Mouse (Mus musculus) myocyte (in vitro differentiated cells): ENCODE data around the gene Slc41a2. TPM values are rescaled to one million over a fixed set of nuclear protein-coding genes. Genes with fewer than 3 reads are reported as not detected.

ENCODE experiments used
- H3K27me3 ChIP-seq: one replicate; pipeline ENCODE4 v1.6.1; 2011; ENCODE audit not compliant: control insufficient read depth, insufficient read depth, insufficient read length
- H3K36me3 ChIP-seq: one replicate; pipeline ENCODE4 v1.6.1; 2011; ENCODE audit not compliant: control insufficient read depth, insufficient read depth
- H3K4me2 ChIP-seq: one replicate; pipeline ENCODE4 v1.6.1; 2011; ENCODE audit warnings: low read depth, control low read depth
- H3K4me3 ChIP-seq: one replicate; pipeline ENCODE4 v1.5.1; 2011; ENCODE audit warnings: mild to moderate bottlenecking, control low read depth, moderate library complexity
- H3K79me2 ChIP-seq: one replicate; pipeline ENCODE4 v1.6.1; 2011; ENCODE audit not compliant: control insufficient read depth, insufficient read depth
- H3ac ChIP-seq: one replicate; pipeline ENCODE4 v1.6.1; 2011; ENCODE audit not compliant: control insufficient read depth, insufficient read length
- CEBPB ChIP-seq: IDR thresholded peaks from 2 replicates; pipeline ENCODE4 v1.6.1; 2011; ENCODE audit warnings: mild to moderate bottlenecking, moderate library complexity; ENCODE audit not compliant: poor library complexity, insufficient read depth, severe bottlenecking
- E2F4 ChIP-seq: IDR thresholded peaks from one replicate; pipeline ENCODE4 v1.6.1; 2011; ENCODE audit warnings: mild to moderate bottlenecking, control low read depth, moderate library complexity; ENCODE audit not compliant: insufficient read depth
- MAX ChIP-seq: IDR thresholded peaks from one replicate; pipeline ENCODE4 v1.6.1; 2011; ENCODE audit warnings: low read depth, mild to moderate bottlenecking, control low read depth
- MYOD1 ChIP-seq, 3 experiments: IDR thresholded peaks; one replicate each; pipeline ENCODE4 v1.6.1; 2011; ENCODE audit warnings: control low read depth in 2 of 3, low read depth in 2 of 3, mild to moderate bottlenecking in 2 of 3, moderate library complexity in 1 of 3; ENCODE audit not compliant: insufficient read length in 2 of 3, control insufficient read depth in 1 of 3
- MYOG ChIP-seq, 3 experiments: IDR thresholded peaks; one replicate each; pipeline ENCODE4 v1.6.1; 2011; ENCODE audit warnings: control low read depth in 2 of 3, low read depth in 2 of 3, mild to moderate bottlenecking in 2 of 3; ENCODE audit not compliant: insufficient read length in 2 of 3, control insufficient read depth in 1 of 3, insufficient read depth in 1 of 3
- POLR2A ChIP-seq: IDR thresholded peaks from one replicate; pipeline ENCODE4 v1.6.1; 2011; ENCODE audit warnings: low read depth, mild to moderate bottlenecking, control low read depth, moderate library complexity; ENCODE audit not compliant: insufficient read length
- POLR2AphosphoS2 ChIP-seq: IDR thresholded peaks from one replicate; pipeline ENCODE4 v1.6.1; 2011; ENCODE audit warnings: low read depth, control low read depth; ENCODE audit not compliant: insufficient read length
- REST ChIP-seq: IDR thresholded peaks from one replicate; pipeline ENCODE4 v1.6.1; 2011; ENCODE audit warnings: mild to moderate bottlenecking, control low read depth, moderate library complexity; ENCODE audit not compliant: insufficient read depth, insufficient read length
- SRF ChIP-seq: IDR thresholded peaks from one replicate; pipeline ENCODE4 v1.6.1; 2011; ENCODE audit warnings: low read depth; ENCODE audit not compliant: control insufficient read depth, insufficient read length
- TCF12 ChIP-seq: IDR thresholded peaks from one replicate; pipeline ENCODE4 v1.6.1; 2011; ENCODE audit warnings: mild to moderate bottlenecking, control low read depth; ENCODE audit not compliant: poor library complexity, insufficient read depth, severe bottlenecking
- TCF3 ChIP-seq: IDR thresholded peaks from one replicate; pipeline ENCODE4 v1.6.1; 2011; ENCODE audit warnings: low read depth, control low read depth; ENCODE audit not compliant: insufficient read length
- USF1 ChIP-seq: IDR thresholded peaks from one replicate; pipeline ENCODE4 v1.6.1; 2011; ENCODE audit warnings: low read depth, mild to moderate bottlenecking, control low read depth, moderate library complexity
- polyA plus RNA-seq: library from polyadenylated mRNA; unstranded; fragments of >200 nt; fragmentation: generic; extraction: Trizol; gene quantifications from one replicate; pipeline ENCODE4 v1.2.1, GENCODE M21; 2012; ENCODE audit warnings: missing spikeins

Slc41a2 gene
- polyA plus RNA-seq, 1 experiment = 5.3 TPM

DNA sequence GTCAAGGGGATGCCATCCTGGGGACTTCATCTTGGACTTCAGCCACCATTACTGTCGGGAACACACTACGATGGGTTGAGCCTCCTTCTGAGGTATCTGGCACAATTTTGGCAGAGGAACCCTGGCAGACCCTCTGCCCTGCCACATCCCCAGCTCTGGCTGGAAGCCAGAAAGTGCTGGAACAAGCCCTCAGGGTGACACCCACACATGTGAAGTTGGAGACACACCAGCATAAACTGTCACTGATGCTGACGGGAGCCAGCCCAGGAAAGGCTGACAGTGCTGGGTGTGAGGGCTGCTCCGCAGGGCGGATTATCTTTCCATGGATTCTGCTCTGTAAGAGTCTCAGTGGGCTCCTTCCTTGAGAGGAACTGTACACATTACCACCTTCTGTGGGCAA lies 150.7 kb downstream of the Slc41a2 start:
- no peak overlapping the region for H3ac ChIP-seq
- H3K4me3 ChIP-seq = no peak overlapping the region
- H3K36me3 ChIP-seq = no peaks in the 10 kb centered on the region
- no peaks in the 10 kb centered on the region for H3K27me3 ChIP-seq
- H3K79me2 ChIP-seq = no peaks in the 10 kb centered on the region
- H3K4me2 ChIP-seq = no peak overlapping the region
- TF ChIP-seq MYOG (IDR thresholded peaks at IDR 0.05; ENCODE audit: control insufficient read depth in 1 of 3, insufficient read depth in 1 of 3, insufficient read length in 2 of 3, low read depth in 2 of 3) (no peak), MAX (no peak)

- TF ChIP-seq E2F4 = no peak
- TF ChIP-seq MAX = no peak
- TF ChIP-seq MYOD1 (IDR thresholded peaks at IDR 0.05; ENCODE audit: control insufficient read depth in 1 of 3, insufficient read length in 2 of 3, low read depth in 2 of 3) = peak in 1 of 3 experiments; percentile 10
- no peak overlapping the region for H3K4me3 ChIP-seq
- H3K4me2 ChIP-seq = no peak overlapping the region
- no peaks in the 10 kb centered on the region for H3K27me3 ChIP-seq
- no peak overlapping the region for H3ac ChIP-seq
- no peaks in the 10 kb centered on the region for H3K79me2 ChIP-seq
- H3K36me3 ChIP-seq = no peaks in the 10 kb centered on the region
Measured at GRCm38 (mm10) chr10:83186167-83186566, 151.5 kb downstream of the Slc41a2 start.

- no peaks in the 10 kb centered on the region for H3K36me3 ChIP-seq
- H3ac ChIP-seq = no peak overlapping the region
- no peaks in the 10 kb centered on the region for H3K79me2 ChIP-seq
- TF ChIP-seq MYOD1 (IDR thresholded peaks at IDR 0.05; ENCODE audit: control insufficient read depth in 1 of 3, insufficient read length in 2 of 3, low read depth in 2 of 3) (no peak), SRF (no peak), USF1 (no peak), CEBPB (no peak), TCF3 (no peak), POLR2AphosphoS2 (no peak)
- no peak overlapping the region for H3K4me2 ChIP-seq
- no peak overlapping the region for H3K4me3 ChIP-seq
- no peaks in the 10 kb centered on the region for H3K27me3 ChIP-seq
Measured at GRCm38 (mm10) chr10:83185121-83185520, 152.6 kb downstream of the Slc41a2 start.

DNA sequence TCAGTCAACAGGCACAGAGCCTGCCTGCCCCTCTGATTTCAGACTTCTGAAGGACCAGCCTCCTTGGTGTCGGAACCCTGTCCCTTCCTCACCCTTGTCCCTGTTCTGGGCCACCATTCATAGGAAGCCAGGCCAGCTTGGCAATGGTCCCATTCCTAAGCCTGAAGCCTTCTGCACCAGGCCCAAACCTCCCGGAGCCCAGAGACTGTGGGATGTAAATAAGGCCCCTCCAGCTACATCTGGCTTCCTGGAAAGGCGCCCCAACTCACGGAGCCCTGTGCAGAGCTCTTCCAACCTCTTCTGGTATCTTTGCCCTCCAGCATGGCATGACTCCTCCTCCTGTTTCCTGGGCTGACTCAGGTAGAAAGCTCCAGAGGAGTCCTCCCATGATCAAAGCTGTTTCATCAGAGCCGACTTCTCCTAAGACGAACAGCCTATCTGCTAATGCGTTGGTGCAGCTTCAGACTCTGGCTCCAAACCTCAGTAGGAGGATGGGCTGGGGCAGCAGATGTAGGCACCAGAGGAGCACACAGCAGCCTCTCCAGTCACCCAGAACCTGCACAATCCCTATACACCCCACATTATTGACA lies 153.1 kb downstream of the Slc41a2 start:
- Histone ChIP-seq H3K4me2 (peak overlapping the region; percentile 41), H3K27me3 (no peaks in the 10 kb centered on the region), H3K79me2 (no peaks in the 10 kb centered on the region), H3K4me3 (no peak overlapping the region), H3ac (no peak overlapping the region), H3K36me3 (no peaks in the 10 kb centered on the region)
- TF ChIP-seq CEBPB = no peak
- no peak for TF ChIP-seq USF1
- TF ChIP-seq MYOD1 (IDR thresholded peaks at IDR 0.05; ENCODE audit: control insufficient read depth in 1 of 3, insufficient read length in 2 of 3, low read depth in 2 of 3) = no peak
- no peak for TF ChIP-seq MAX
- no peak for TF ChIP-seq POLR2A
- no peak for TF ChIP-seq SRF
- TF ChIP-seq E2F4 = no peak
- no peak for TF ChIP-seq TCF3
- TF ChIP-seq TCF12 = no peak
- TF ChIP-seq REST = no peak

GRCm38 (mm10) chr10:83183634-83184479 lies 153.8 kb downstream of the Slc41a2 start:
- peak overlapping the region; percentile 41 for H3K4me2 ChIP-seq
- H3K4me3 ChIP-seq = no peak overlapping the region
- H3ac ChIP-seq = no peak overlapping the region
- H3K36me3 ChIP-seq = no peaks in the 10 kb centered on the region
- peak in 1 of 3 experiments; percentile 44 for TF ChIP-seq MYOG (IDR thresholded peaks at IDR 0.05; ENCODE audit: control insufficient read depth in 1 of 3, insufficient read depth in 1 of 3, insufficient read length in 2 of 3, low read depth in 2 of 3)
- peak in 2 of 3 experiments; percentile 51 to 81 for TF ChIP-seq MYOD1 (IDR thresholded peaks at IDR 0.05; ENCODE audit: control insufficient read depth in 1 of 3, insufficient read length in 2 of 3, low read depth in 2 of 3)
- TF ChIP-seq POLR2A = no peak
- peak; percentile 34 for TF ChIP-seq TCF3
- TF ChIP-seq REST = no peak
- peak; percentile 52 for TF ChIP-seq TCF12
- TF ChIP-seq CEBPB = no peak
- H3K27me3 ChIP-seq = no peaks in the 10 kb centered on the region
- no peaks in the 10 kb centered on the region for H3K79me2 ChIP-seq
